Mouse (Mus musculus) C2C12 (cell line): Measurements from ENCODE around the gene Ywhab.

Source experiments
- CEBPB ChIP-seq: IDR thresholded peaks from one replicate; pipeline ENCODE4 v1.6.1; 2011; ENCODE audit warnings: low read depth, mild to moderate bottlenecking, control low read depth, moderate library complexity
- CTCF ChIP-seq: IDR thresholded peaks from one replicate; pipeline ENCODE4 v1.5.1; 2011; ENCODE audit not compliant: control insufficient read depth, insufficient read depth, insufficient read length
- MYOD1 ChIP-seq: IDR thresholded peaks from one replicate; pipeline ENCODE4 v1.6.1; 2011; ENCODE audit warnings: low read depth; ENCODE audit not compliant: control insufficient read depth, insufficient read length

- no peak for TF ChIP-seq CEBPB
- TF ChIP-seq CTCF: no peak
- TF ChIP-seq MYOD1: no peak
Measured at GRCm38 (mm10) chr2:163994654-163994976, at the start of gene Ywhab.
